Mouse (Mus musculus): ENCODE results near the gene Nell2. TPM values are rescaled to one million over a fixed set of nuclear protein-coding genes. Genes with fewer than 3 reads are reported as not detected.
A peak's percentile ranks its signal among the peaks of the same experiment; 100 is the strongest.

The Nell2 gene
- polyA plus RNA-seq, 1 experiment from 2014 or later: 0.18 TPM

DNA sequence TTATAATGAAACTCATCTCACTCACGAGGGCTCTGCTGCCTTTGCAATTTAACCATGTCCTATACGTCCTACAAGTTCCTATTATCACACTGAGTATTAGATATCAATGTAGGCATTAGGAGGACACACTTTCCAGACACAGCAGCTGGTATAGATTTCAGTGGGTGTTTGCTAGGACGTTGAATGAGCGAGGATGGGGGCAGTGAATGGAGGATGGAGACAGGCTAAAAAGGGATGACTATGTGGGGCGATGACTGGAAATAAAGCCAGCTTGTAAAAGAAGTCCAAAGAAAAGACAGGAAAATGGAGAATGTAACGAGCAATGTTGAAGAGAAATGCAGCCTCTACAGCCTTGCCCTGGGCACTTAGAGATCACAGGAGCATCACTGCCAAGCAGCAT lies 14.3 kb upstream of the Nell2 start:
- Histone ChIP-seq H3K4me3 (ENCODE audit: low read depth, low read length) (no peak overlapping the region), H3K9ac (replicated peaks) (no peak overlapping the region), H3K36me3 (replicated peaks; ENCODE audit: insufficient read depth, low read length) (no peaks in the 10 kb centered on the region), H3K9me3 (ENCODE audit: low read length) (no peaks in the 10 kb centered on the region), H3K27me3 (ENCODE audit: insufficient read depth, low read length) (no peaks in the 10 kb centered on the region), H3K27ac (ENCODE audit: low read depth) (no peak overlapping the region), H3K4me2 (ENCODE audit: low read depth, low read length) (no peak overlapping the region), H3K4me1 (ENCODE audit: insufficient read depth) (no peaks in the 10 kb centered on the region)
- 57% methylated on average over 6 of the region's 6 CpGs for WGBS (ENCODE audit: insufficient replicate concordance)
- ATAC-seq (no peak), DNase-seq (no peak)
- no peak for TF ChIP-seq CTCF (IDR thresholded peaks at IDR 0.05; ENCODE audit: low read depth)
- TF ChIP-seq EP300 (IDR thresholded peaks at IDR 0.05; ENCODE audit: low read depth): no peak

DNA sequence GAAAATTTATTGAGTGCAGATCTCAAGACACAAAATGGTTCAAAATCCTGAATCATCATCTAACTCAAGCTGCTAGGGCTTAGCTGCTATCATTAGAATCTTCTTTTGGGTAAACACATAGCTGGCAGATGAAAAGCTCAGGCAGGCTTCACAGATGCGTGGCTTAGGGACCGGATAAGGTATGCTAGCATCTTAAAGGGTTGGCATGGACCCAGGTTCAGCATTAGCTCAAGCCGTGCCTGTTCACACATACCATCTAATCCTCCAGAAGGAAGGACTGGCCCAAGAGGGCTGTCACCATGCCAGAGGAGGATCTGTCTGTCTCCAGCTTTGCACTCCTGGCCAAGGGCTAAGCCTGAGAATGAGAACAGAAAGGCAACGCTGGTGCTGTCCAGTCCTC lies 8.4 kb upstream of the Nell2 start:
- Histone ChIP-seq H3K4me3 (ENCODE audit: low read depth, low read length) (no peak overlapping the region), H3K9ac (replicated peaks) (no peak overlapping the region), H3K27ac (ENCODE audit: low read depth) (no peak overlapping the region), H3K4me2 (ENCODE audit: low read depth, low read length) (no peak overlapping the region), H3K36me3 (replicated peaks; ENCODE audit: insufficient read depth, low read length) (no peaks in the 10 kb centered on the region), H3K9me3 (ENCODE audit: low read length) (no peaks in the 10 kb centered on the region), H3K27me3 (ENCODE audit: insufficient read depth, low read length) (no peaks in the 10 kb centered on the region), H3K4me1 (ENCODE audit: insufficient read depth) (no peaks in the 10 kb centered on the region)
- TF ChIP-seq EP300 (IDR thresholded peaks at IDR 0.05; ENCODE audit: low read depth): no peak
- TF ChIP-seq CTCF (IDR thresholded peaks at IDR 0.05; ENCODE audit: low read depth): no peak
- ATAC-seq (no peak), DNase-seq (no peak)
- WGBS (ENCODE audit: insufficient replicate concordance): 69% methylated on average over 4 of the region's 4 CpGs

DNA sequence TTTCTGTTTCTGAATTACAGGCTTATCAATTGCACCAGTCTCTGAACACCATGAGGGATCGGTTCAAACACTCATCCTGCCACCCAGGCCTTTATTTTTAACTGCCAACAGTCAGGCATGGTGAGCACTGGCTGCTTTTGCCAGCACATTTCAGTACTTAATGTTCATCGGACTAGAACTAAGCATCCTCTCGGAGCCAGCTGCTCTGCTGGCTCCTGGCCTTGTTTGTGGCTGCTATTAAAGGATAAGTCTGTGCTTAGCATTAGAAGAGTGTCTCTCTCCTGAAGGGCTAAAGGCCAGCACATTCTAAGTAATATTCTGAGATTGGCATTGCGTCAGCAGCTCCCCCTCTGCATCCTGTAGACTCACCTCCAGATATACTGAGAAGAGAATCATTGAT lies 7.9 kb upstream of the Nell2 start:
- Histone ChIP-seq H3K9ac (replicated peaks) (no peak overlapping the region), H3K27ac (ENCODE audit: low read depth) (no peak overlapping the region), H3K4me1 (ENCODE audit: insufficient read depth) (no peaks in the 10 kb centered on the region), H3K27me3 (ENCODE audit: insufficient read depth, low read length) (no peaks in the 10 kb centered on the region), H3K36me3 (replicated peaks; ENCODE audit: insufficient read depth, low read length) (no peaks in the 10 kb centered on the region), H3K4me3 (ENCODE audit: low read depth, low read length) (no peak overlapping the region), H3K4me2 (ENCODE audit: low read depth, low read length) (no peak overlapping the region), H3K9me3 (ENCODE audit: low read length) (no peaks in the 10 kb centered on the region)
- no peak for TF ChIP-seq CTCF (IDR thresholded peaks at IDR 0.05; ENCODE audit: low read depth)
- no peak for TF ChIP-seq EP300 (IDR thresholded peaks at IDR 0.05; ENCODE audit: low read depth)
- WGBS (ENCODE audit: insufficient replicate concordance): 72% methylated on average over 4 of the region's 4 CpGs
- no peak for DNase-seq
- no peak for ATAC-seq

DNA sequence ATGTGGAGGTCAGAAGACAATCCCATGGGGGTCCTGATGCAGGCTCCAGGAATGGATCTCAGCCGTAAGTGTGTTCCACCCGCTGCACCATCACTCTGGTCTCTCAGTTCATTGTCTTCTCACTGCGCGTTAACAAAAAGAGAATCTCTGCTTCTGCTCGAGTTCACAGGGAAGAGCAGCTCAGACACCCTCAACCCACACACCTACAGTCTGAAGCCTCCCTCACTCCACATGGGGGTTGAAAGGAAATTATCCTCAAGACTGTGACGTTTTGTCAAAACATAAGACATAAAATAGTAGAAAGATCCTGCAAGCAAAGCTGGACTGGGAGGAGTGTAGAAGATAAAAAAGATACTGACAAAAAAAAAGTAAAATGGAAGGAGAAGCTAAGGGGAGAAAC lies 6.3 kb upstream of the Nell2 start:
- Histone ChIP-seq H3K9me3 (ENCODE audit: low read length) (no peaks in the 10 kb centered on the region), H3K27ac (ENCODE audit: low read depth) (no peak overlapping the region), H3K4me3 (ENCODE audit: low read depth, low read length) (no peak overlapping the region), H3K4me2 (ENCODE audit: low read depth, low read length) (no peak overlapping the region), H3K36me3 (replicated peaks; ENCODE audit: insufficient read depth, low read length) (no peaks in the 10 kb centered on the region), H3K27me3 (ENCODE audit: insufficient read depth, low read length) (0 out of 2 replicates have a peak, but pooled peaks cover 2% of the 10 kb centered on the region), H3K9ac (replicated peaks) (no peak overlapping the region), H3K4me1 (ENCODE audit: insufficient read depth) (no peaks in the 10 kb centered on the region)
- TF ChIP-seq EP300 (IDR thresholded peaks at IDR 0.05; ENCODE audit: low read depth): no peak
- TF ChIP-seq CTCF (IDR thresholded peaks at IDR 0.05; ENCODE audit: low read depth): no peak
- 68% methylated on average over 6 of the region's 6 CpGs for WGBS (ENCODE audit: insufficient replicate concordance)
- ATAC-seq (no peak), DNase-seq (no peak)

DNA sequence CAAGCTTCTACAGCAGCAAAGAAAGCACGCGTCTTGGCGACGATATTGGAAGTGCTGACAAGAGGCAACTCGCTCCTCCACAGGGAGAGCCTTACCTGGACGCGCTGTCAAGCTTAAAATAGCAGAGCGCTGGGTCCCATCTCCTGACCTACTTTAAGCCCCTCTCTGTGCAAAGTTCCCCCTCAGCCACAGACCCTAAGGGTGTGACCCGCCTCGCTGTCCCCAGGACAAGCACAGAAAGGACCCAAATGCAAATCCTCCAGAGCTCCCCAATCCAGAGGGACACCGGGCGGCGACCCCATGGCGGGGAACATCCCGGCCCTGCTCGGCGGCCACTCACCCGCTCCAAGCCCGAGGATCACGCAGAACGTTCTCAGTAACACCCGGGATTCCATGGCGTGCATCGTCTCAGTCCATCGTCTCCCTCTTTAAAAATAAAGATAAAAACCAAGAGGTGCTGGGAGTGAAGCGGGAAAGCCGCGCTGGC lies 855 bp downstream of the Nell2 start:
- DNase-seq: no peak
- H3K9me3 ChIP-seq (ENCODE audit: low read length): no peaks in the 10 kb centered on the region
- no peaks in the 10 kb centered on the region for H3K36me3 ChIP-seq (replicated peaks; ENCODE audit: insufficient read depth, low read length)
- no peak overlapping the region for H3K9ac ChIP-seq (replicated peaks)
- TF ChIP-seq EP300 (IDR thresholded peaks at IDR 0.05; ENCODE audit: low read depth) (no peak), CTCF (IDR thresholded peaks at IDR 0.05; ENCODE audit: low read depth) (no peak)
- H3K4me2 ChIP-seq (ENCODE audit: low read depth, low read length): peak overlapping the region; percentile 50
- no peak overlapping the region for H3K27ac ChIP-seq (ENCODE audit: low read depth)
- H3K4me1 ChIP-seq (ENCODE audit: insufficient read depth): no peaks in the 10 kb centered on the region
- peak overlapping the region; percentile 21; the same call in 1 of the 2 replicates for H3K4me3 ChIP-seq (ENCODE audit: low read depth, low read length)
- peaks cover 27% of the 10 kb centered on the region for H3K27me3 ChIP-seq (ENCODE audit: insufficient read depth, low read length)
- ATAC-seq: no peak
- 1% methylated on average over 28 of the region's 28 CpGs for WGBS (ENCODE audit: insufficient replicate concordance)

DNA sequence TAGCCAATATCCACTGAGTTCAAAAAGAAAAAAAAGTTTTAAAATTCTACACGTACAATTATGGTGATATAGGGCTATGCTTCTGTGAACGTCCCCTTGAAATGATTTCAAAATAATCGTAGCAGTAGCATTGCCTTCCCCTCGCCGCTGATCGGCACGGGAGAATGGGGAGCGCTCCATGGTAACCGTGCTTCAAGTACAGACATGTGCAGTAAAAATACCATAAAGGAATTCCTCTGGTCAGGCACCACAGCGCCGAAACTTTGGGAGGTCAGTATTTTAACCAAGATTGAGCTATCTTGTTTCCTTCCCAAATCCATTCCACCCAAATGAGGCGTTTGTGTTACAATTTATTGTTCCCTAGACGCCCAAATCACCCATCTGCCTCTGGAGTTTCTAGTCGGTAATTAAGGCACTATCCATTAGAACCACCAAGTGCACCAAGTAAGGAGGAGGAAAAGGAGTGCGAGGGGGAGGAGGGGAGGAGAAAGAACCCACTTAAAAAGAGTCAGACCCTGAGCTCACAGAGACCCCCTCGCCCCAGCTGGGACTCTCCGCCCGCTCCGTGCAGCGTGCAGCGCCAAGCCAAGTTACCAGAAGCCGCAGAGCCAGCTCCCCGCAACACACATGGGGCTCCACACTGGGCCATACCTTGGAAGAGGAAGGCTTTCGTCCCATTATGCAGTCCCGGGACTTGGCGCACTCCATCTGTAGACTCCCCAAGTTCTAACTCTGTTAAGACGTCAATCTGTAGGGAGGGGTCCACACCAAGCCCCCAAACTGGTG lies 1.5 kb downstream of the Nell2 start:
- DNase-seq (no peak), ATAC-seq (no peak)
- Histone ChIP-seq H3K4me1 (ENCODE audit: insufficient read depth) (no peaks in the 10 kb centered on the region), H3K9ac (replicated peaks) (no peak overlapping the region), H3K27ac (ENCODE audit: low read depth) (no peak overlapping the region), H3K4me3 (ENCODE audit: low read depth, low read length) (no peak overlapping the region), H3K4me2 (ENCODE audit: low read depth, low read length) (no peak overlapping the region), H3K9me3 (ENCODE audit: low read length) (no peaks in the 10 kb centered on the region), H3K27me3 (ENCODE audit: insufficient read depth, low read length) (peaks cover 27% of the 10 kb centered on the region), H3K36me3 (replicated peaks; ENCODE audit: insufficient read depth, low read length) (no peaks in the 10 kb centered on the region)
- 8% methylated on average over 27 of the region's 27 CpGs for WGBS (ENCODE audit: insufficient replicate concordance)
- TF ChIP-seq EP300 (IDR thresholded peaks at IDR 0.05; ENCODE audit: low read depth) (no peak), CTCF (IDR thresholded peaks at IDR 0.05; ENCODE audit: low read depth) (no peak)

Measured in liver, postnatal 0 days (tissue).